Mouse (Mus musculus) B cell, adult 62 days (primary cell): ENCODE data around the gene Dbnl. TPM values are rescaled to one million over a fixed set of nuclear protein-coding genes. Genes with fewer than 3 reads are reported as not detected.

Experiments
- total RNA-seq: library from RNA; stranded (reverse); gene quantifications from 4 replicates; pipeline ENCODE4 v1.2.4, GENCODE M21; 2023

The Dbnl gene
- total RNA-seq = 161 to 175 TPM (median 164 TPM) in 4 replicates

GRCm38 (mm10) chr11:5788056-5789014, at the start of gene Dbnl:
Gene Dbnl (plus strand): TSS chr11:5788488.

DNA sequence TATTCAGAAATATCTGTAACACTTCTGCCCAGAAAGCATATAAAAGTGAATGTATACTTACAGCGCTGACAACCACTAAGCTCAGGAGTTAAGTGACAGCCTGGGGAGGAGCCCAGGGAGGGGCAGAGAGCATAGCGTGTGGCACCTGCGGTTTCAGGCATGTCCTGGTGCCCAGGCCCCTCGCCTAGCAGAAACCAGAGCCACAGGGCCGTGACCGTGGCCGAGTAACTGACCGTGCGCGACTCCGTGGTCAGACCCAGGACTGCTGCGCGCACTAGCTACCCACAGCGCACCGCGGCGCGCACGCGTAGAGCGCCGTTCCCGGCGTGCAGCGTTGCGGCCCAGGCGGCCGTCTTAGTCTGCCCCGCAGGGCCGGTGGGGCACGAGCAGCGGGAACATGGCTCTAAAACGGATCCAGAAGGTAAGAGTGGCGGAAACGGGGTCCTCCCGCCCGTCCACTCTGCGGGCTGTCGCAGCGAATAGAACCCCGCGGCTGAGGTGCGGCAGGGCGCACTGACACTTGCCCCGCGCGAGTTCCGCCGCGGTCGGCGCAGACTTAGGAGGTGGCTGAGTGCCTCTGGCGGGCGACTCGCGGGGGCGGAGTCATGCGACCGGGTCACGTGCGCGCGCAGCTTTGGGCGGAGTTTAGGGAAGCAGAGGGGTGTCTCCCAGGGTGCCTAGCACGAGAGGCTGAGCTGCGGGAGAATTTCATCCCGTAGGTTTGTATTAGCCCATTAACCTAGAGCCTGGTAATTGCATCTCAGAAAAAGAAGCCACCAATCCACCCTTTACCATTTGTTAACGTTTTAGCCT, 26.3 kb upstream of the Dbnl start, which contains the start of gene Urgcp:
TSS of gene Urgcp (minus strand) at position 557 of the 813 bp plus-strand sequence.

DNA sequence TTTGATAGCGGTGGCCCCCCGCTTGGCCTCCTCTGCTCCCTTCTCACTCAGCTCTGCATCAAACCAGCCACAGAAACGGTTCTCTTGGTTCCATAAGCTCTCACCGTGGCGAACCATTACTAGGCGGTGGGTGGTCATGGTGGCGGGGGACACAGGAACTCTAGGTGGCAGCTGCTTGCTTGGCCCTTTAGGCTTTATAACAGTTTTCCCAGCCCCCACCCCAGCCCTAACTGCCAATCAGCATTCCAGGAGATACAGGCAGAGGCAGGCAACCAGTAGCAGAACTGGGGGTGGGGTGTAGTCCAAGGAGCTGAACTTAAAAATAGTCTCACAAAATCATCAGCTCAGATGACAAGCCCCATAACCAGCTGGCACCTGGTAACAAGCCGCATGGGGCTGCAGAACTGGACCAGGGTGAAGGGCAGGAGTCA, 15.3 kb downstream of the Dbnl start, which contains the start of gene Pgam2:
TSS of gene Pgam2 (minus strand) at position 183 of the 431 bp plus-strand sequence.

GRCm38 (mm10) chr11:5837251-5838246, 49.3 kb downstream of the Dbnl start, which contains the start of gene Polm:
Gene Polm (minus strand): TSS chr11:5838016.

Other genes starting within 250 kb of the Dbnl start
- 37.6 to 51.2 TPM (median 40.1 TPM) in 4 replicates for gene Ccdc117, start 246.3 kb upstream of the Dbnl start, total RNA-seq
- gene Ankrd36, start 218.8 kb upstream of the Dbnl start, total RNA-seq = not detected in 4 replicates
- gene Mrps24, start 72.8 kb upstream of the Dbnl start, total RNA-seq = 45.0 to 65.7 TPM (median 52.0 TPM) in 4 replicates
- gene Urgcp, start 26.1 kb upstream of the Dbnl start, total RNA-seq = 25.8 to 33.3 TPM (median 28.4 TPM) in 4 replicates
- gene Pgam2, start 15.2 kb downstream of the Dbnl start, total RNA-seq = not detected in 4 replicates
- 89.7 to 96.0 TPM (median 94.0 TPM) in 4 replicates for gene Polm, start 49.5 kb downstream of the Dbnl start, total RNA-seq
- 0.28 to 0.58 TPM (median 0.46 TPM) in 3 of 4 replicates, not detected in the other for gene Aebp1, start 73.5 kb downstream of the Dbnl start, total RNA-seq
- 42.0 to 60.3 TPM (median 42.9 TPM) in 4 replicates for gene Pold2, start 89.8 kb downstream of the Dbnl start, total RNA-seq
- gene Myl7, start 110.3 kb downstream of the Dbnl start, total RNA-seq = not detected in 4 replicates
- not detected in 4 replicates for gene Gck, start 161.6 kb downstream of the Dbnl start, total RNA-seq
- 67.3 to 78.6 TPM (median 71.8 TPM) in 4 replicates for gene Ykt6, start 167.2 kb downstream of the Dbnl start, total RNA-seq